Mouse (Mus musculus) midbrain, embryonic 15.5 days (tissue): Measurements from ENCODE around the gene Men1. TPM values are rescaled to one million over a fixed set of nuclear protein-coding genes. Genes with fewer than 3 reads are reported as not detected.
"Not testable (repeated sequence)": the region's sequence is repeated elsewhere in the genome, so short reads cannot be mapped to it uniquely, and the experiment has no call there.

Source experiments
- ATAC-seq: fragments of 200-750 bp; cut with Nextera tagmentation; replicated peaks from 2 replicates; pipeline ENCODE4 v1.8.0; 2017; ENCODE audit warnings: moderate TSS enrichment
- H3K27ac ChIP-seq: fragments of 300-500 bp; sonication (generic); 2 replicates; pipeline ENCODE4 v1.5.1; 2015; ENCODE audit warnings: mild to moderate bottlenecking, inconsistent platforms
- H3K27me3 ChIP-seq: fragments of 300-500 bp; sonication (generic); replicated peaks from 2 replicates; pipeline ENCODE4 v1.6.1; 2015; ENCODE audit warnings: inconsistent platforms
- H3K36me3 ChIP-seq: fragments of 300-500 bp; sonication (generic); replicated peaks from 2 replicates; pipeline ENCODE4 v1.6.1; 2015; ENCODE audit warnings: inconsistent platforms
- H3K4me1 ChIP-seq: fragments of 300-500 bp; sonication (generic); 2 replicates; pipeline ENCODE4 v1.6.1; 2015; ENCODE audit warnings: inconsistent platforms
- H3K4me2 ChIP-seq: fragments of 300-500 bp; sonication (generic); 2 replicates; pipeline ENCODE4 v1.6.1; 2015; ENCODE audit warnings: inconsistent platforms, mild to moderate bottlenecking, moderate library complexity
- H3K4me3 ChIP-seq: fragments of 300-500 bp; sonication (generic); 2 replicates; pipeline ENCODE4 v1.5.1; 2015; ENCODE audit warnings: mild to moderate bottlenecking, inconsistent platforms
- H3K9ac ChIP-seq: fragments of 300-500 bp; sonication (generic); 2 replicates; pipeline ENCODE4 v1.6.1; 2015; ENCODE audit warnings: mild to moderate bottlenecking, inconsistent platforms
- H3K9me3 ChIP-seq: fragments of 300-500 bp; sonication (generic); 2 replicates; pipeline ENCODE4 v1.6.1; 2016; ENCODE audit warnings: inconsistent platforms
- WGBS: fragments of 180-500 bp; shearing (Covaris S2); methylation state at CpG from one replicate; pipeline ENCODE4 v1.1.7; 2015; ENCODE audit warnings: mixed read lengths; 5-methylcytosine and 5-hydroxymethylcytosine counted together
- polyA plus RNA-seq: library from polyadenylated mRNA; unstranded; fragments of >200 nt; fragmentation: Nextera tagmentation; extraction: Ambion mirVana; gene quantifications from 2 replicates; pipeline ENCODE4 v1.2.1, GENCODE M21; 2015

The Men1 gene
- 79.8 and 85.6 TPM in 2 replicates for polyA plus RNA-seq

- Histone ChIP-seq H3K9ac (peak within 1 kb of the TSS; percentile 76), H3K4me3 (peak within 1 kb of the TSS; percentile 72), H3K27me3 (0 out of 2 replicates have a peak, but pooled peaks cover 2% of the 10 kb centered on the region), H3K36me3 (peaks cover 29% of the 10 kb centered on the region), H3K27ac (peak within 1 kb of the TSS; percentile 83), H3K4me1 (peaks cover 32% of the 10 kb centered on the region), H3K9me3 (no peaks in the 10 kb centered on the region), H3K4me2 (peak within 1 kb of the TSS; percentile 91)
- under 1% methylated on average over 42 of the region's 43 CpGs for WGBS
- ATAC-seq: peak; percentile 94
These were observed at the start of gene Men1 for GRCm38 (mm10) chr19:6334673-6335457. Gene Men1, plus strand, starts transcription at chr19:6334979.

GRCm38 (mm10) chr19:6285226-6285625 is 49.6 kb upstream of the Men1 start:
- H3K4me2 ChIP-seq: no peak overlapping the region
- no peaks in the 10 kb centered on the region for H3K27me3 ChIP-seq
- H3K4me3 ChIP-seq: no peak overlapping the region
- peaks cover 7% of the 10 kb centered on the region for H3K4me1 ChIP-seq
- 91% methylated on average over 8 of the region's 8 CpGs for WGBS
- no peak overlapping the region for H3K27ac ChIP-seq
- no peak overlapping the region for H3K9ac ChIP-seq
- no peaks in the 10 kb centered on the region for H3K9me3 ChIP-seq
- no peak for ATAC-seq
- H3K36me3 ChIP-seq: peaks cover 11% of the 10 kb centered on the region; the same call in 1 of the 2 replicates

GRCm38 (mm10) chr19:6285632-6286433 is 48.9 kb upstream of the Men1 start:
- H3K36me3 ChIP-seq: peaks cover 11% of the 10 kb centered on the region; the same call in 1 of the 2 replicates
- H3K4me3 ChIP-seq: no peak overlapping the region
- H3K9me3 ChIP-seq: no peaks in the 10 kb centered on the region
- WGBS: 77% methylated on average over 7 of the region's 7 CpGs
- no peaks in the 10 kb centered on the region for H3K27me3 ChIP-seq
- peaks cover 2% of the 10 kb centered on the region; the same call in 1 of the 2 replicates for H3K4me1 ChIP-seq
- no peak overlapping the region for H3K27ac ChIP-seq
- no peak overlapping the region for H3K4me2 ChIP-seq
- no peak for ATAC-seq
- no peak overlapping the region for H3K9ac ChIP-seq

GRCm38 (mm10) chr19:6286434-6287401 is 48.1 kb upstream of the Men1 start:
- peaks cover 3% of the 10 kb centered on the region; the same call in 1 of the 2 replicates for H3K36me3 ChIP-seq
- H3K4me3 ChIP-seq: no peak overlapping the region
- H3K27me3 ChIP-seq: no peaks in the 10 kb centered on the region
- no peak overlapping the region for H3K27ac ChIP-seq
- no peak for ATAC-seq
- H3K9ac ChIP-seq: no peak overlapping the region
- H3K4me1 ChIP-seq: no peaks in the 10 kb centered on the region; the same call in 1 of the 2 replicates
- no peak overlapping the region for H3K4me2 ChIP-seq
- H3K9me3 ChIP-seq: no peaks in the 10 kb centered on the region
- WGBS: 87% methylated on average over 19 of the region's 19 CpGs

- WGBS: 81% methylated on average over 13 of the region's 13 CpGs
- Histone ChIP-seq H3K9ac (no peak overlapping the region), H3K36me3 (peaks cover 3% of the 10 kb centered on the region; the same call in 1 of the 2 replicates)
These were observed 46.4 kb upstream of the Men1 start for GRCm38 (mm10) chr19:6288236-6288894.

GRCm38 (mm10) chr19:6289696-6290238 is 45.0 kb upstream of the Men1 start:
- no peak overlapping the region for H3K4me2 ChIP-seq
- 94% methylated on average over 14 of the region's 14 CpGs for WGBS
- no peaks in the 10 kb centered on the region; the same call in 1 of the 2 replicates for H3K4me1 ChIP-seq
- H3K27ac ChIP-seq: no peak overlapping the region
- H3K27me3 ChIP-seq: no peaks in the 10 kb centered on the region
- H3K9me3 ChIP-seq: no peaks in the 10 kb centered on the region
- no peak for ATAC-seq
- peaks cover 8% of the 10 kb centered on the region; the same call in 1 of the 2 replicates for H3K36me3 ChIP-seq
- H3K4me3 ChIP-seq: no peak overlapping the region
- H3K9ac ChIP-seq: no peak overlapping the region

More at GRCm38 (mm10) chr19:6288236-6288894, 46.4 kb upstream of the Men1 start:
- Histone ChIP-seq H3K9me3 (no peaks in the 10 kb centered on the region), H3K4me1 (no peaks in the 10 kb centered on the region; the same call in 1 of the 2 replicates), H3K27ac (no peak overlapping the region), H3K4me3 (no peak overlapping the region), H3K27me3 (no peaks in the 10 kb centered on the region), H3K4me2 (no peak overlapping the region)
- no peak for ATAC-seq

- not testable (repeated sequence) for H3K4me1 ChIP-seq, H3K9me3 ChIP-seq, H3K4me3 ChIP-seq, H3K27ac ChIP-seq, ATAC-seq, H3K27me3 ChIP-seq, H3K9ac ChIP-seq, H3K4me2 ChIP-seq
- WGBS: 89% methylated on average over 6 of the region's 6 CpGs
- peaks cover 16% of the 10 kb centered on the region; the same call in 1 of the 2 replicates for H3K36me3 ChIP-seq
These were observed 44.1 kb upstream of the Men1 start for GRCm38 (mm10) chr19:6290720-6291116.

- H3K4me1 ChIP-seq: no peaks in the 10 kb centered on the region; the same call in 1 of the 2 replicates
- no peak overlapping the region for H3K9ac ChIP-seq
- WGBS: 77% methylated on average over 10 of the region's 10 CpGs
- ATAC-seq: no peak
- H3K4me2 ChIP-seq: no peak overlapping the region
- no peaks in the 10 kb centered on the region for H3K9me3 ChIP-seq
- H3K36me3 ChIP-seq: peaks cover 22% of the 10 kb centered on the region; the same call in 1 of the 2 replicates
- H3K27ac ChIP-seq: no peak overlapping the region
- H3K4me3 ChIP-seq: no peak overlapping the region
- H3K27me3 ChIP-seq: no peaks in the 10 kb centered on the region
These were observed 43.5 kb upstream of the Men1 start for GRCm38 (mm10) chr19:6291117-6291781.

GRCm38 (mm10) chr19:6292262-6292661 is 42.5 kb upstream of the Men1 start:
- H3K36me3 ChIP-seq: peaks cover 22% of the 10 kb centered on the region; the same call in 1 of the 2 replicates
- WGBS: 92% methylated on average over 5 of the region's 5 CpGs

GRCm38 (mm10) chr19:6294301-6294700 is 40.5 kb upstream of the Men1 start:
- peaks cover 33% of the 10 kb centered on the region; the same call in 1 of the 2 replicates for H3K36me3 ChIP-seq
- no peak overlapping the region for H3K9ac ChIP-seq
- no peak overlapping the region for H3K4me2 ChIP-seq
- no peak for ATAC-seq
- H3K9me3 ChIP-seq: no peaks in the 10 kb centered on the region
- H3K4me1 ChIP-seq: no peaks in the 10 kb centered on the region
- no peak overlapping the region for H3K4me3 ChIP-seq
- WGBS: 95% methylated on average over 17 of the region's 17 CpGs
- H3K27me3 ChIP-seq: no peaks in the 10 kb centered on the region
- no peak overlapping the region for H3K27ac ChIP-seq

More at GRCm38 (mm10) chr19:6292262-6292661, 42.5 kb upstream of the Men1 start:
- no peak overlapping the region for H3K27ac ChIP-seq
- H3K9me3 ChIP-seq: no peaks in the 10 kb centered on the region
- no peaks in the 10 kb centered on the region for H3K27me3 ChIP-seq
- no peak overlapping the region for H3K4me3 ChIP-seq
- H3K9ac ChIP-seq: no peak overlapping the region
- H3K4me2 ChIP-seq: no peak overlapping the region
- H3K4me1 ChIP-seq: no peaks in the 10 kb centered on the region
- no peak for ATAC-seq
